In genomic region chr6:51437665-51438064, GRCm38 (mm10) we compare ENCODE assay signal across 11 mouse cellular contexts. TPM values are rescaled to one million over a fixed set of nuclear protein-coding genes. Genes with fewer than 3 reads are reported as not detected.
DNase-seq lines count a peak whose midpoint lies in the region; ATAC-seq and TF ChIP-seq lines count a peak whose summit lies in the region.
"Had no signal": no experiment of that assay in that cellular context is flagged by ENCODE, and none has a peak within 500 bp of the region (broad histone marks: within the 10 kb centered on the region; RNA-seq: fewer than 3 reads in every experiment).

No protein-coding gene starts in this region.

- 77% methylated on average over 4 of the region's 4 CpGs for WGBS in kidney, embryonic 14.5 days
- WGBS in stomach, postnatal 0 days, result 41% methylated on average over 4 of the region's 4 CpGs

- H3K27ac ChIP-seq in kidney, embryonic 14.5 days (ENCODE audit: low read depth, low read length), result no peak overlapping the region
- peak overlapping the region; percentile 87 for H3K27ac ChIP-seq in stomach, postnatal 0 days (replicated peaks)
- H3K27ac ChIP-seq: midbrain, embryonic 15.5 days had no signal

- peaks cover 24% of the 10 kb centered on the region for H3K27me3 ChIP-seq in kidney, embryonic 14.5 days (ENCODE audit: control insufficient read depth, insufficient read depth, low read length)
- no peaks in the 10 kb centered on the region for H3K27me3 ChIP-seq in stomach, postnatal 0 days (ENCODE audit: control insufficient read depth, insufficient read depth, low read length)
- H3K27me3 ChIP-seq: midbrain, embryonic 15.5 days had no signal

- H3K9ac ChIP-seq in kidney, embryonic 14.5 days (ENCODE audit: low read depth, low read length), result no peak overlapping the region
- no peak overlapping the region for H3K9ac ChIP-seq in stomach, postnatal 0 days (ENCODE audit: low read length)
- H3K9ac ChIP-seq: midbrain, embryonic 15.5 days had no signal

- H3K4me3 ChIP-seq in kidney, embryonic 14.5 days (ENCODE audit: low read length), result no peak overlapping the region
- no peak overlapping the region for H3K4me3 ChIP-seq in stomach, postnatal 0 days (ENCODE audit: low read depth, low read length)
- H3K4me3 ChIP-seq: midbrain, embryonic 15.5 days had no signal

- TF ChIP-seq EP300 in stomach, postnatal 0 days (optimal IDR thresholded peaks at IDR 0.05), result peak; percentile 86

- no peak overlapping the region for H3K4me2 ChIP-seq in kidney, embryonic 14.5 days (replicated peaks; ENCODE audit: low read depth, low read length)
- H3K4me2 ChIP-seq in stomach, postnatal 0 days (replicated peaks; ENCODE audit: low read depth), result 0 out of 2 replicates have a peak overlapping the region, but pooled peaks have one; percentile 14
- H3K4me2 ChIP-seq: midbrain, embryonic 15.5 days had no signal

- peak; percentile 47 to 48 for DNase-seq in cerebellum, postnatal 10 days
- no peak for DNase-seq in cerebellum, postnatal 4 days (ENCODE audit: low spot score in 2 of 2)
- peak; percentile 61 for DNase-seq in kidney, postnatal 10 days
- peak; percentile 60 for DNase-seq in urinary bladder, postnatal 25 days (ENCODE audit: low spot score)
- no peak for DNase-seq in urinary bladder, adult 2 months (ENCODE audit: low spot score)
- peak; percentile 87 for DNase-seq in stomach, postnatal 0 days (ENCODE audit: low spot score)
- no peak for DNase-seq in layer of hippocampus, adult 18-20 months (ENCODE audit: low spot score in 2 of 2)
- DNase-seq: cerebellum, postnatal 36 days; kidney, adult 18-20 months had no signal

- no peak for TF ChIP-seq CTCF in stomach, postnatal 0 days (IDR thresholded peaks at IDR 0.05; ENCODE audit: low read depth)

- no peaks in the 10 kb centered on the region for H3K36me3 ChIP-seq in kidney, embryonic 14.5 days (ENCODE audit: control insufficient read depth, insufficient read depth, low read length)
- H3K36me3 ChIP-seq in stomach, postnatal 0 days (ENCODE audit: control insufficient read depth, insufficient read depth, low read length), result no peaks in the 10 kb centered on the region
- H3K36me3 ChIP-seq: midbrain, embryonic 15.5 days had no signal

- H3K4me1 ChIP-seq in kidney, embryonic 14.5 days (ENCODE audit: control insufficient read depth, insufficient read depth, low read length), result peaks cover 6% of the 10 kb centered on the region; the same call in 1 of the 2 replicates
- H3K4me1 ChIP-seq in stomach, postnatal 0 days (replicated peaks; ENCODE audit: control insufficient read depth, insufficient read depth), result no peaks in the 10 kb centered on the region

- H3K9me3 ChIP-seq in kidney, embryonic 14.5 days (ENCODE audit: control insufficient read depth, low read length), result no peaks in the 10 kb centered on the region
- H3K9me3 ChIP-seq in stomach, postnatal 0 days (ENCODE audit: control insufficient read depth, low read length), result no peaks in the 10 kb centered on the region
- H3K9me3 ChIP-seq: midbrain, embryonic 15.5 days had no signal

- no peak for ATAC-seq in kidney, embryonic 14.5 days (ENCODE audit: low FRiP score, low TSS enrichment)
- ATAC-seq in stomach, postnatal 0 days (ENCODE audit: low FRiP score, low TSS enrichment), result peak; percentile 91
- ATAC-seq: midbrain, embryonic 15.5 days had no signal

RNA-seq across cellular contexts. Expression of gene Nfe2l3, which starts 5.2 kb away (rescaled TPM):
- 2.0 and 2.2 TPM in 2 replicates for polyA plus RNA-seq in kidney, embryonic 14.5 days (2014; fragmentation: Nextera tagmentation; extraction: Ambion mirVana)
- 38.2 and 49.5 TPM in 2 replicates for polyA plus RNA-seq in urinary bladder, adult 2 months (2012; rRNA removed)
- 19.6 and 20.9 TPM in 2 replicates for polyA plus RNA-seq in stomach, postnatal 0 days (2015; fragmentation: Nextera tagmentation; extraction: Ambion mirVana)
- total RNA-seq in layer of hippocampus, adult 18-20 months (2021), result 1 to 10 TPM; 3.2 to 3.7 TPM

RNA-seq across cellular contexts. Expression of gene Hnrnpa2b1, which starts 32.0 kb away (rescaled TPM):
- polyA plus RNA-seq in kidney, embryonic 14.5 days (2014; fragmentation: Nextera tagmentation; extraction: Ambion mirVana), result 1,078 and 1,378 TPM in 2 replicates
- polyA plus RNA-seq in urinary bladder, adult 2 months (2012; rRNA removed), result 639 and 754 TPM in 2 replicates
- 525 and 543 TPM in 2 replicates for polyA plus RNA-seq in stomach, postnatal 0 days (2015; fragmentation: Nextera tagmentation; extraction: Ambion mirVana)
- 100 to 1,000 TPM; 482 to 501 TPM for total RNA-seq in layer of hippocampus, adult 18-20 months (2021)

RNA-seq across cellular contexts. Expression of gene Cbx3, which starts 32.5 kb away (rescaled TPM):
- polyA plus RNA-seq in kidney, embryonic 14.5 days (2014; fragmentation: Nextera tagmentation; extraction: Ambion mirVana), result 559 and 786 TPM in 2 replicates
- 67.3 and 76.3 TPM in 2 replicates for polyA plus RNA-seq in urinary bladder, adult 2 months (2012; rRNA removed)
- 209 and 224 TPM in 2 replicates for polyA plus RNA-seq in stomach, postnatal 0 days (2015; fragmentation: Nextera tagmentation; extraction: Ambion mirVana)
- 100 to 1,000 TPM; 130 to 142 TPM for total RNA-seq in layer of hippocampus, adult 18-20 months (2021)

Comparison
In these comparisons a context has a peak if more than half of its experiments do, and no peak if none do; other contexts are left out.
1. DNase-seq: peak in cerebellum, postnatal 10 days (2 of 2), kidney, postnatal 10 days (single experiment), urinary bladder, postnatal 25 days (single experiment) and stomach, postnatal 0 days (single experiment); none in cerebellum, postnatal 4 days (0 of 2), urinary bladder, adult 2 months (single experiment) and layer of hippocampus, adult 18-20 months (0 of 2).